Mouse (Mus musculus) lung, postnatal 0 days (tissue): ENCODE results near the gene Fhit.

Experiments
- CTCF ChIP-seq: IDR thresholded peaks from 2 replicates; pipeline ENCODE4 v1.5.1; 2016; ENCODE audit warnings: antibody characterized with exemption, mild to moderate bottlenecking
- EP300 ChIP-seq: IDR thresholded peaks from 2 replicates; pipeline ENCODE4 v1.6.1; 2016; ENCODE audit warnings: antibody characterized with exemption, mild to moderate bottlenecking, control low read depth

GRCm38 (mm10) chr14:10006278-10006677, 1155.6 kb downstream of the Fhit start:
- no peak for TF ChIP-seq CTCF
- TF ChIP-seq EP300, result peak; percentile 87
